Mouse (Mus musculus): ENCODE measurements around the gene Taco1.
"Not testable (repeated sequence)": the region's sequence is repeated elsewhere in the genome, so short reads cannot be mapped to it uniquely, and the experiment has no call there.

Gene Taco1

DNA sequence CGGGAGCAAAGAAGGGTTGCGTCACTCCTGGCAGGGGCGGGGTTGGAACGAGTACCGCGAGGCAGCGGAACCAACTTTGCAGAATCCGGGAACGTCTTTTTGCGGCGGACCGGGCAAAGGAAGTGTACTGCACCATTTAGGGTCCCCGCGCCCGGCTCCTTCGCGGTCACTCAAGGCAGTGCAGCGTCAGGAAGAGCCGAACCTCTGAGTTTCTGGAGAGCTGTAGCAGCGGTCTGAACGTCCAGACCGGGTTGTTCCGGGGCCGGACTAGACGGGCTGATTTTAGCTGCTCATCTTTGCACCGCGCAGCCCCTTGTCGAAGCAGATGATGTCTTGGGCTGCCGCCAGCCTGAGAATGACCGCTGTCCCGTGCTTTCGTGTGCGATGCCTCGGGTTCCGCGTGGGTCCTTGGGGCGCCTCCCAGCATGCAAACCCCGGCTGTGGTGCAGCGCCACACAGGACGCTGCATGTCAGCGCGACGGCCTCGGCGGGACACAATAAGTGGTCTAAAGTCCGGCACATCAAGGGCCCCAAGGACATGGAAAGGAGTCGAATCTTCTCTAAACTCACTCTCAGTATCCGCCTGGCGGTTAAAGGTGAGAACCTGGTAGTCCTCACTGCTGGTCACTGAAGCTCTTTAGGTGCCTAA is at the start of gene Taco1:
Taco1 (plus strand) TSS at position 139 of the 649 bp plus-strand sequence.
- peak; percentile 95 to 97 for DNase-seq

DNA sequence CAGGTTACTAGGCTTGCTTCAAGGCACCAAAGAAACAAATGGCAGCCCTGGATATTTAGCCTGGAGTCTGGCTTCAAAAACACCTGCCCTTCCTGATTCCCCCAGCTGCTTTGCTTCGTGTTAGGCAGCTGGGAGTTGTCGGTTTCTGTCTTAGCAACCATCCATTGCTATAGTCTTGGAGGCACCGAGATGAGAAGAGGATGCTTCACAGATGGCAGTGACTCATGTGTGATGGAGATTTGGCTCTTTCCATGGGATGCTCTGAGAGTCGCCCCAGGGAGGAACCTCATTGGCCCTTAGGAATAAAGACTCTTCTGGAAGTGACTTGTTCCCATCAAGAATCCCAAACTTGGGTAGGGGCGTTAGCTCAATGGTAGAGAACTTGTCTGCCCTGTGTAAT is 49.4 kb upstream of the Taco1 start:
- no peak for DNase-seq

DNA sequence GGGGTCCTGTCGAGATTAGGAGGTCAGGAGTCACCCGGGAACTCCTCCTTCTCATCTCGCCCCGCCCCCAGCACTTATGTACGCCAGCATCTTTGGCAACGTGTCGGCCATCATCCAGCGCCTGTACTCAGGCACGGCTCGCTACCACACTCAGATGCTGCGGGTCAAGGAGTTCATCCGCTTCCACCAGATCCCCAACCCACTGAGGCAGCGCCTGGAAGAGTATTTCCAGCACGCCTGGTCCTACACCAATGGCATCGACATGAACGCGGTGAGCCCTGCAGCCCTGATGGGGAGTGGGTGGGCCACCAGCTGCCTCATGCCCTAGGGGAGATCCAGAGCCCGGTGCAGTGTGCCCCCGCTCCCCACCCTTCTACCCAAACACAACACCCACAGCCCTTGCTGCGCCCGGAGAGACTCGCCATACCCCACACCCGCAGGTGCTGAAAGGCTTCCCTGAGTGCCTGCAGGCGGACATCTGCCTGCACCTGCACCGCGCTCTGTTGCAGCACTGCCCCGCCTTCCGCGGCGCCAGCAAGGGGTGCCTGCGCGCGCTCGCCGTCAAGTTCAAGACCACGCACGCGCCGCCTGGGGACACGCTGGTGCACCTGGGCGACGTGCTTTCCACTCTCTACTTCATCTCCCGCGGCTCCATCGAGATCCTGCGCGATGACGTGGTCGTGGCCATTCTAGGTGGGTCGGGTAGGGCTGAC is 45.7 kb upstream of the Taco1 start:
- no peak for DNase-seq

DNA sequence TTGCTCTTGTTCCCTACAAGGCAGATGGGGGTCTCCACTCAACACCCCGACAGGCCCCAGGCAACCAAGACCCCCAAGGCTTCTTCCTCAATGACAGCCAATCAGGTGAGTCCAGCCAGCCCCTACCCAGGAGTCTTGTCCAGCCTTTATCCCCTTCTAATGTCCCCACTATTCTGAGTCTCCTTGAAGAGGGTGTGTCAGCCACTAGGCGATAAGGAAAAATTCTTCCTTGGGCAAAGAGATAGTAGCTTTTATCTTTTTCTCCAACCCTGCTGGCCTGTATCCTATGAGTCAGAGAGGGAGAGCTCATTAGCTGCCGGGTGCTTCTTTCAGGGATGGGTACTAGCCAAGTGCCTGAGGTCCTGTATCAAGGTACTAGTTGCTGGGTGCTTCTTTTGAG is 40.1 kb upstream of the Taco1 start:
- DNase-seq, result no peak

DNA sequence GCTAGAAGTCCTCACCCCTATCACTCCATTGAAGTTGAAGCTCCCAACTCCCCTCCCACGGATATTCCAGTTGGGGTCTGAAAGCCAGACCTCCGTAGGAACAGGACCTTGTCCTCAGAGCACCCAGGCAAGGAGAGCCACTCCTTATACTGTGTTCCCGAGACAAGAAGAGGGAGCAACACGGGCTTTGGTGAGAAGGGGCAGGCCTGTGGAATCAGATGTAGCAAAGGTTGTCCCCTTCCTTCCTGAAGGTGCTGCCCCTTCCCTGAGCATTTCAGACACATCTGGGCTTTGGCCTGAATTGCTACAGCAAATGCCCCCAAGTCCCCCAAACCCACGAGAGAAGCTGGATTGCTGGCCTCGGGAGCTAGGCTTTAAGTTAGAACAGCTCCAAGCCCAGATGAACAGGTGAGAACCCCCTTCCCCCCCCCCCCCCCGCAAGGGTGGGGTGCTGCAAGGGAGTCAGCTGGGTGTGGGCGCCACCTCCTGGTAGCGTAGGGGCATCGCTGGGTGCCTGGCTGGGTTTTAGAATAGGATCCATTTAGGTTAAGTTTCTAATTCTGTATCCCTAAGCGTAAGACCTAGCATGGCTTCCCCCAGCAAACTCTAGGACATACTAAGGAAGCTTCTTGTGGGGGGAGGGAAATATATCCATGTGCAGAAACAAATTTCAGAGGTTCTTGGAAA is 39.3 kb upstream of the Taco1 start:
- DNase-seq, result peak; percentile 29 to 76

DNA sequence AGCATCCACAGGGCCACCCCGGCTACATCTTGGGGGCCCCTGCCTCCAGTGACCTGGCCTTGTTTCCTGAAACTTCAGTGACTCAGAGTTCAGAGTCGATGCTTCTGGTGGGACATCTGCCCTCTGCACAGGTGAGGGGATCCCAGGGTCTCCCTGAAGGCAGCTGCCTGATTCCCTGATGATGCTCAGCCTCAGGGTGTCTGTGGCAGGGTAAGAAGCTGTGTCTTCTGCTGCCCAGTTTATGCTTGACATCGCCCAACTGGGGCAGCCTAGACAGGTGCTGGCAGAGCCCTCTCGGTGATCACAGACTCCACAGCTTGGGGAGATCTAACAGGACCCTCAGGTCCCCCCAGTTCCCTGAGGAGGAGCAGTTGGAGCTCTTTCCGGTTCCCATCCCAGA is 38.3 kb upstream of the Taco1 start:
- no peak for DNase-seq

DNA sequence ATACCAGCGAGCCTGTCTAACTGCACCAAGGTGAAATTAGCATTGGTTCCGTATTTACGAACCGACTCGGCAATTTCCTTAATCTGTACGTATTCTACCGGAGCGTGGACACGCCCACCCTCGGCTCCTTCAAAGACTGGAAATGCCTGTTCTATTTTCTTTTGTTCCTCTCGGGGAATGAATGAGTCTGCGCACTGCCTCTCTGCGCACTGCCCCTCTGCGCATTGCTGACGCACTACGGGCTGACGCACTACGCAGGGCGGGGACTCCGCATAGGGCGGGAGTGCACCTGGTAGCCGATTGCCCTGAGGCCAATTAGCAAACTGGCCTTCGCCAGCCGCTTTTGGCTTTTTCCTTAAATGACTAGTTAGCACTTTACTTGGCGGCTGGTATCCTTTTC is 33.8 kb upstream of the Taco1 start:
- not testable (repeated sequence) for DNase-seq

DNA sequence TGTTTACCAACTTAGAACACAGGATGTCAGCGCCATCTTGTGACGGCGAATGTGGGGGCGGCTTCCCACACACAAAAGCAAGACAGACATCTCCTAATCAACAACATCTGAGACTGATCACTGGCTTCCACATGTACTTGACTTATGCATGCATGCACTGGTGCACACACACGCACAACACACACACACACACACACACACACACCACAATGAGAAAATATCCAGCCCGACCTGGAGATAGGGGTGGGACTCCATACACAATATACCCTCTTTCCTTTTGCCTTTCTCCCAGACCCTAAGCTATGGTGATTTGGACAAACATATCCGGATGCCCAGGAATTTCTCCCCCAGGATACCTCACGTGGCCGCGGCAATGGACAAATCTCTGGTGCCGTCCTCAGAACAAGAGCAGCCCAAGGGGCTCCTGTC is 32.4 kb upstream of the Taco1 start:
- DNase-seq, result peak; percentile 31 to 50

DNA sequence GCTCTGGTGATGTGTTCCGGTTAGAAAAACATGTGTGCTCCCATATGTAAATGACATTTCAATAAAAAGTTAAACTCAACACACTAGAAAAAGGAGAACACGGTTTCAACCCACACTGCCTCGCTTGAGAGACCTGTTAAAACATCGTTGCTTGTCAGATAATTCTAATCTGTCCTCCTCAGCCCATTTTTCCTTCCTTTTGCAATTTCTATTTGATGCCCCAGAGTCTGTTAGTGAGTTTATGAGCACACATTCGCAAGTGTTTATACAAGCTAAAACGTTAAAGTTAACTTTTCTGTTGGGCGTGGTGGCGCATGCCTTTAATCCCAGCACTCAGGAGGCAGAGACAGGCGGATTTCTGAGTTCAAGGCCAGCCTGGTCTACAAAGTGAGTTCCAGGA is 30.9 kb upstream of the Taco1 start:
- DNase-seq, result no peak

DNA sequence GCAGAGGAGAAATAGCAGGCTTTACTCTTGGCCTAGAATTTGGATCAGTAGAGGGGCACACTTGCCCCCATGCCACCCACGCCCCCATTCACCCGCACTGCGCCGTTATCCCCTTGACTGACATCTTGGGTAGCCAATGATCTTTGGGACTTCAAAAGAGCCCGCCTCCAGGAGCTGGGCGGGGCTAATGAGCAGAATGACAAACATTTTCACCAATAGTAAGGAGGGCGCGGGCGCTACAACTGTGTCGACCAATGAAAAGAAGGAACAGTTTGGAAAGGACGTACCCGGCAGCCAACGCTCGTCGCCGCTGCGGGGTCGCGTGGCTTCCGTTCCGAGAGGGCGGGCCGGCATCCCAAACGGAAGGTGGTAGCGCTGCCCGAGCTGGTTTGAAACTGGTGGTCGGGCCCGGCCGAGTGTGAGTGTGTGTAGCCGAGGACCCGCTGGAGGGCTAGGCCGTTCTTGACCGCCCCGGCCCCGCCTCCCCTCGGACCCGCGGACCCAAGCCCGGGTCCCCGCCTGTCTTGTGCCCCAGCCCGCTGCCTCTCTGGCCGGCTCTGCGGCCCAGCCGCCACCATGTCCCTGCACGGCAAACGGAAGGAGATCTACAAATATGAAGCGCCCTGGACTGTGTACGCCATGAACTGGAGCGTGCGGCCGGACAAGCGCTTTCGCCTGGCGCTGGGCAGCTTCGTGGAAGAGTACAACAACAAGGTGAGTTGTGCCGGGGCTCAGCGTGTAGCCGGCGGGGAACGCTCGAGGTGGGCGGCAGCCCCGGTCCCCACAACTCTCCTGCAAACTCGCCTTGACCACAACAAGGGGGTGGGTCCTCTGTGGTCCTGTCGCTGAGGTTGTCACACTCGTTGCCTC is 29.1 kb upstream of the Taco1 start, which contains the start of gene Dcaf7:
Dcaf7 (plus strand) TSS at position 325 of the 870 bp plus-strand sequence.
- peak; percentile 97 to 98 for DNase-seq

DNA sequence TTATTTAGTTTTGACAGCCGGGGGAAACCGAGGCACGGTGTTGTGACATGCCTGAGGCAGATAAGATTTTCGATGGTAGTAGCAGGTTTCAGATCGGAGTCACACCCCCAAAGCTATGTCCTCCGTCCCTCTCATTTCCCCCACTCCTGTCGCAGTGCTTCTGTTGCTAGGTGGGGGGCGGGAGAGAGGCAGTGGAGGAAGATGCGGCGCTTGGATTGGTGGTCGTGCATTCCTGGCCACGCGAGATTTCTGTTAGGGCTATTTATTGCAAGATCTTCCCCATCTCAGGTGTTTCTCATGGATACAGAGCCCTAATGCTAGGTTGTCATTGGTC is 28.5 kb upstream of the Taco1 start:
- no peak for DNase-seq

DNA sequence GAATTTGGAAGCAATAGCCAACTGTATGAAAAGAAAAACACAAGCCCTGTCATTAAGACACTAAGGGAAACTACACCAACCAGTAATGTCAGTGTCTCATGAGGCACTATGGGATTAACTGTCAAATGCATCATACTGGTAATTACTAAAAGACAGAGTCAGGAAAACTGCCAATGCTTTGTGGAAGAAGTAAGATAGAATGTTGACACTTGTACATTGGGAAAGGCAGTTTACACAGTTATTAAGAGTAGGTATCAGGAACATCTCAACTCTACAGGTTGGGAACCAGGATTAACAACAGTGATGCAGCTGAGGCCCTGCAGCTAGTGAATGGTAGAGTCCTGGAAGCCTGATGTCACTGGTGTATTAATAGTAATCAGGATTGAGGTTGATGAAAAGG is 21.5 kb upstream of the Taco1 start:
- no peak for DNase-seq

DNA sequence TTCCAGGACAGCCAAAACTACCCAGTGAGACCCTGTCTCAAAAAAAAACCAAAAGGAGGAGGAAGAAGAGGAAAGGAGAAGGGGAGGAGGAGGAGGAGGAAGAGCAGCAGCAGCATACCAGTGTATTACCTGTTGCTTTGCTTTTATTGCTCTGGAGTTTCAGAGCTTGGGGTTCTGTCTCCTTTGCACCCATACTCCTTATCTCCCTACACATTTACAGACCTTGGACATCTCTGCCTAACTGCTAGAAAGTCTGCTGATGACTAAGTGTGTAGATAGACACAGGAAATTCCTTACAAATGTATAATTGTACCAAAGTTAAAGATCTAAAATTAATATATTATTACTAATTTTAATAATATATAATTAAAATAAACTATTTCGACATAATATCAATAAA is 20.6 kb upstream of the Taco1 start:
- no peak for DNase-seq

DNA sequence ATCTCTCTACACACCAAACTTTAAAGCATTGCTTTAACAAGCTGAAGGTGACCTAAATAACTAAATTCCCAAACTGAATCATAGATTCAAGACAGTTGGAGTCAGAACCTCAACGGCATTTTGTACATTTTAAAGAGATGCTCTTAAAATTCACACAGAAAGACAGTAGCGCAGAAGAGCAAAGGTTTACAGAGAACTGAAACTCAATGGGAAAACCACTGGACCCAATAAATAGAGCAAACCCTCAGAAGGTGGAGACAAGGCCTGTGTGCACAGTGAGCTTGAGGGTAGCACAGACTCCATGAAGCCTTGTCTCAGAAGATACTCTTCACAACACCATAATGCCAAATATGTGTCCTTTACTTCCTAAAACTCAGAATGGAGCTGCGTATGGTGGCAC is 20.1 kb upstream of the Taco1 start:
- no peak for DNase-seq

DNA sequence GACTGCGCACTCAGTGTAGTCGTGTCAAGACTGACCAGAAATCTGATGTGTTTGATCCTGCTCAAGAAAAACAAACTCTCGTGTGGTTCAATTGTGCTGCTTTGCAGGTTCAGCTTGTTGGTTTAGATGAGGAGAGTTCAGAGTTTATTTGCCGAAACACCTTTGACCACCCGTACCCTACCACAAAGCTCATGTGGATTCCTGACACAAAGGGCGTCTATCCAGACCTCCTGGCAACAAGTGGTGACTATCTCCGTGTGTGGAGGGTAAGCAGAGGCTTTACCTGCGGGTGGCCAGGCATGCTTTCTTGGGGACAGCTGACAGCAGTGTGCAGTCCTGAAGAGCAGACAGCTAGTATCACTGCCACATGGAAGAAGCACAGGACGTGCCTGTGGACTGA is 19.3 kb upstream of the Taco1 start:
- DNase-seq, result no peak

DNA sequence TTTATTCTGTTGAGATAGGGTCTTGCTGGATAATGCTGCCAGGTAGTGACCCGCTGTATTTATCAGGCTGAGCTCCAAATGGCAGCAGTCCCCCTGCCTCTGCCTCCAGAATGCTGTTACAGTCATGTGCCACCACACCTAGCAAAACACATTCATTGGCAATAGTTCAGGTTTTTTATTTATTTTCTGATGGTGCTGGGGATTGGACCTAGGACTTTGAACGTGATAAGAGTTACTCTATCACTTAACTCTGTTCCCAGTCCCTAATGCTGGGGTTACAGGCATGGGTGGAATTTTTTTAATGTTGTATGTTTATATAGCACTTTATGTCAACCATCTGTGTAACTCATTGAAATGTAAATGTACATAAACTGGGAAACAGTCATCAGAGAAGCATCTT is 11.9 kb upstream of the Taco1 start:
- DNase-seq, result no peak

DNA sequence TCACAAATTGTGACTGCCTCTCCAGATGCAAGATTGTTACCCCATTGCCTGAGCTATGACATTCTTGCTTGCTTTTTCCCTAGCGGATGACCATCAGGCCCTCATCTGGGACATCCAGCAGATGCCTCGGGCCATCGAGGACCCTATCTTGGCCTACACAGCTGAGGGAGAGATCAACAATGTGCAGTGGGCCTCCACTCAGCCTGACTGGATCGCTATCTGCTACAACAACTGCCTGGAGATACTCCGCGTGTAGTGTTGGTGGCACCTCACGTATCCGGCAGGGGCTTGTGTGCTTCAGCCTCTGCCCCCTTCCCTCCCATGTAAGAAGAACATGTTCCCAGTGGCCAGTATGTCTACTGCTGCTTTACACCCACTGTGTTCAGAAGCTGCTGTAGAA is 11.3 kb upstream of the Taco1 start:
- no peak for DNase-seq

DNA sequence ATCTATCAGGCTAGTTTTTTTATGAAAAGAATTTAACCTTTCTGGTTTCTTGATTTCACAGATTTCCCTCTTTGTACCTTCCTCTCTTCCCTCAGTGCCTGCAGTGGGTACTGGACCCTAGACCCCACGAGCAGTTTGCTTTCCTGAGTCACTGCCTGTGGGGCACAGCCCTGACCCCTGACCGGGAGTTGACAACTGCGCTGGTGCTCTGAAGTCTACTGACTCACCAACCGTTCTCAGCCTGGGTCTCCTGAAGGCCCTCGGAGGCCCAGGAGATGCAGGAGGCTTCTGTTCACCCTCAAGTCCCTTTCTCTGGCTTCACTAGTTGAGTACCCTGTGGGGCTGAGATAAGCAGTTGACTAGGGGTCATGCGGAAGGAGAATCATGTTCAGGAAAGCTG is 10.5 kb upstream of the Taco1 start:
- no peak for DNase-seq

DNA sequence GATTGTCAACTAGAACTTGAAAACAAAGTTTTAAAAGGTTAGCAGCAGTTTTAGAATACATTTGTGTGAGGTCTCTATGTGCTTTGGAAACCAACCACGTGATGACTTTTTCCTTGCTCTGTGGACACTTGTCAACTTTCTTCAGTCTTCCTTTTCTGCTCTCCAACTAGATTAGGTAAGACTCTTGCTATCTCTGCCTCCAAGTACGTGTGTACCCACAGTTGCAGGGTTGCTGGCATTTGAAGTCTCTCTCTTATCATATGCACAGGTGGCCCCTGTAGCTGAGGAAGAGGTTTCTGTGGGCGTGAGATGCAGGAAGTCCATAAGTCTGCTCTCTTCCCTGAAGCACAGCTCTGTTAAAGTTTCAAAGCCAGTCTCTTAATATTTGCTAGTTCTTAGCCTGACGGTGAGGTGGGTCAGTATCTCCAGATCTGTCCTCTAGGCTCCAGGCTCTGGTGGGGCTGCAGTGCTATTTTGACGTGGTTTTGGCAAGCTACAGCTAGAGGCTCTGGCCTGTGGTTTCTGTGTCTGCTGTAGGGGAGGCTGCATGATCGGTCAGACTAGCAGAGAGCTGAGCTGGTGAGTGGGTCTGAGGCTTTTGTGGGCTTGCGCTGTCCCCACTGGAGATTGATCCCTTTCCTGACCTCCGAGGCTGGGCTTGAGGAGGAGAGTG is 8.9 kb upstream of the Taco1 start:
- no peak for DNase-seq

DNA sequence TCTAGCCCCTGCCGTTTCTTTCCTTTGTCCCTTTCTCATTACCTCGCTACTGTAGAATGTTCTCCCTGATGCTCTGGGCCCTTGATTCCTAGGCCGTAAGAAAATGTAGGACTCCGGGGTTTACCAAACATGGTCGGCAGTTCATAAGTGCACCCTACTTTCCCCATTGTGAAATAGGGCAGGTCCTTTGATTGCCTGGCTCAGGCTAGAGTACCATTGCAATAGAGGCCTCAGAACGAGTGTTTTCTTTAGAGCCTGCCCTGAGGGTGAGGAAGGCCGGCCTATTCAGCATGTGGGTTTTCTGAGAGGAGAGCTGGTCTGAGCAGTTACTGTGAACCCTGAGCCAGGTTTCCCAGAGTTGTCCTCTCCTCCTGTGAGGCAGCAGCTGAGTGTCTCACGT is 7.8 kb upstream of the Taco1 start:
- DNase-seq, result no peak

DNA sequence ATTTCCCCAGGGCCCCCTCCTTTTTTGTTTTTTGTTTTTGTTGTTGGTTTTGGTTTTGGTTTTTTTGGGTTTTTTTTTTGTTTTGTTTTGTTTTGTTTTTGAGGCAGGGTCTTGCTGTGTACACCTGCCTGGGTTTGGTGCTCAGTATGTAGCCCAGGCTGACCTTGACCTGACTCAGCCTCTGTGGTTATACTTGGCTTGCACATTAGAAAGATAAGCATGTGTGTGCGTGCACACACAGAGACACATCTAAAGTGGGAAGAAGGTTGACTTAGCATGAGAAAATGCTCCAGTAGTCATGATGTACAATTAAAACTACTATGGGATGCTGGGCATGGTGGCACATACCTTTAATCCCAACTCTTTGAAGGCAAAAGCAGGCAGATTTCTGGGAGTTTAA is 5.3 kb upstream of the Taco1 start:
- no peak for DNase-seq

DNA sequence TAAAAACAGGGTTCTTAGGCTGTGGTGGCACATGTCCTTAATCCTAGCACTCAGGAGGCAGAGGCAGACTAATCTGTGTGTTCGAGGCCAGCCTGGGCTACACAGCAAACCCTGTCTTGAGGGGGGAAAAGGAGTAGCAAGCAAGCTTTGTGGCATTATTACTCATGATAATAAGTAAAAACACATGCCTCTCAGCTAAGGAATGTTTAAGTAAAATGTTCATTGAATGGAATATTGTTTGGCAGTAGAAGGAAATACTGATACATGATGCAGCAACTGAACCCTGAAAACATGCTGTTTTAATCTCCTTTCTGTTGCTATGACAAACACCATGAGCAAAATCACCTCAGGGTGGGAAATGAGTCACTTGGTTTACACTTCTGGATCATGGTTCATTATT is 4.5 kb upstream of the Taco1 start:
- DNase-seq, result no peak

DNA sequence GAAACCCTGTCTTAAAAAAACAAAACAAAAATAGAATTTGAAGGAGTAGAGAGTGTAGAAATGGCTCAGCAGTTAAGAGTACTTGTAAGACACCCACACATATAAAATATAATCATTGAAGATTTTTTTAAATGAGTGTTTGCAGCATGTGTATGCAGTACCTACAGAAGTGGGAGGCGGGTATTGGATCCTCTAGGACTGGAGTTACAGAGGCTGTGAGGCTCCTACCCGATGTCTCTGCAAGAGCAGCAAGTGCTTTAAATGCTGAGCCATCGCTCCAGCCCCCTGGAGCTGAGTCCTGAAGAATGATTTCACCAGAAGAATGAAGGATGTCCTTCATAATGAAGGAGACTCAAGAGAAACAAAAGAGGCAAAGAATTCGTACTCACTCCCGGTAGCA is 2.1 kb upstream of the Taco1 start:
- DNase-seq, result no peak
